Mouse (Mus musculus) liver, embryonic 11.5 days (tissue): ENCODE results near the gene Rad18. TPM values are rescaled to one million over a fixed set of nuclear protein-coding genes. Genes with fewer than 3 reads are reported as not detected.

Source experiments
- ATAC-seq: fragments of 200-750 bp; cut with Nextera tagmentation; replicated peaks from 2 replicates; pipeline ENCODE4 v1.8.0; 2017; ENCODE audit warnings: moderate number of reproducible peaks, mild to moderate bottlenecking, moderate TSS enrichment, moderate library complexity; ENCODE audit not compliant: low FRiP score
- DNase-seq: peaks from one replicate; pipeline ENCODE4 v3.0.0-alpha.2; 2017; ENCODE audit warnings: low spot score
- H3K27ac ChIP-seq: fragments of 300-500 bp; sonication (generic); 2 replicates; pipeline ENCODE4 v1.5.1; 2014; ENCODE audit warnings: mild to moderate bottlenecking, low read depth, low read length, control low read depth
- H3K27me3 ChIP-seq: fragments of 300-500 bp; sonication (generic); replicated peaks from 2 replicates; pipeline ENCODE4 v1.6.1; 2014; ENCODE audit warnings: low read length, mixed read lengths; ENCODE audit not compliant: control insufficient read depth, insufficient read depth
- H3K36me3 ChIP-seq: fragments of 300-500 bp; sonication (generic); 2 replicates; pipeline ENCODE4 v1.6.1; 2014; ENCODE audit warnings: mild to moderate bottlenecking, low read length, moderate library complexity, mixed read lengths; ENCODE audit not compliant: control insufficient read depth, insufficient read depth
- H3K4me1 ChIP-seq: fragments of 300-500 bp; sonication (generic); replicated peaks from 2 replicates; pipeline ENCODE4 v1.6.1; 2014; ENCODE audit warnings: low read length, mixed read lengths; ENCODE audit not compliant: control insufficient read depth, insufficient read depth
- H3K4me2 ChIP-seq: fragments of 300-500 bp; sonication (generic); 2 replicates; pipeline ENCODE4 v1.6.1; 2014; ENCODE audit warnings: mild to moderate bottlenecking, control low read depth, moderate library complexity
- H3K4me3 ChIP-seq: fragments of 300-500 bp; sonication (generic); 2 replicates; pipeline ENCODE4 v1.5.1; 2014; ENCODE audit warnings: low read depth, low read length, control low read depth
- H3K9ac ChIP-seq: fragments of 300-500 bp; sonication (generic); 2 replicates; pipeline ENCODE4 v1.6.1; 2014; ENCODE audit warnings: low read depth, low read length, control low read depth
- H3K9me3 ChIP-seq: fragments of 300-500 bp; sonication (generic); 2 replicates; pipeline ENCODE4 v1.6.1; 2016; ENCODE audit warnings: low read length, inconsistent platforms, mixed read lengths; ENCODE audit not compliant: control insufficient read depth
- WGBS: fragments of 180-500 bp; shearing (Covaris S2); extraction: QIAGEN DNeasy Blood & Tissue Kit; methylation state at CpG from one replicate; pipeline ENCODE4 v1.1.7; 2014; 5-methylcytosine and 5-hydroxymethylcytosine counted together
- polyA plus RNA-seq: library from polyadenylated mRNA; unstranded; fragments of >200 nt; fragmentation: Nextera tagmentation; extraction: Ambion mirVana; gene quantifications from 2 replicates; pipeline ENCODE4 v1.2.1, GENCODE M21; 2014

Gene Rad18
- 47.6 and 48.9 TPM in 2 replicates for polyA plus RNA-seq

DNA sequence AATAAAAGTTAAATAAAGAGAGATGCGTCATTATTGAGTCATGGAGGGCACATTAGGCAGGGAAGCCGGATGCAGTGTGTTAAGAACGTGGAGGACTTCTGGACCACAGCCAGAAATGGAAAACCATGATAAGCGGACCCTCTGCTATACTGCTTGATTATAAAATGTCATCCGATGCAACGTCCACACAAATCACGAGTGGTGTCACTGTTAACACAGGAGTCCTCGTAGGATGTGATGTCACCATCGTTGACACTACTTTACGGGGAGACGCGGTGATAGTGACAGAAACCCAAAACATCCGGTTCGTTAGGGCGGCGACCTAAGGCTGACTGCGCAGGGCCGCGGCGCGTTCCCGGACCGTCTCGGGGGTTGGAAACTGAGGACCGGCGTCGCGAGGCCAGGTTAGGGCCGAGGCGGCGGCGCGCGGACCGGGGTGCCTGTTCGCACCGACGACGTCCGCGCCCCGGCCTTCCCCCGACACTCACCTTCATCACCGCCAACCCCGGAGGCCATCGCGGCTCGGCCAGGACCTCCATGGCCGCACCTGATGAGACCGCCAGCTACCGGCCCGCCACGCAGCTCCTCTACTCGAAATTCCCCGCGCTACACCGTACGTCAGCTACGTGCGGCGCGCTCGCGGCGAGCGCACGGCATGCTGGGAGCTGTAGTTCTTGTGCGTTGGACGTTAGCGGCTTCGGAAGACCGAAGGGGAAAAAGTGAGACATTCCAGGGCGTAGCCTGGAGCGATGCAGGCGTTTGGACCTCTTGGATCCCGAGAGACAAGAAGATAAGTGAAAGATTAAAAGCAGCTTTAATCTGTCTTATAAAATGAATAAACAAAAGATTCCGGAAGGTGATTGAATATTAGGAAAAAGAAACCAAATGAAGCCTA, at the start of gene Rad18:
Rad18 (minus strand) TSS at position 631 of the 895 bp plus-strand sequence.
- no peaks in the 10 kb centered on the region for H3K36me3 ChIP-seq

GRCm38 (mm10) chr6:112742297-112742696, 45.8 kb upstream of the Rad18 start:
- Histone ChIP-seq H3K4me2 (no peak overlapping the region), H3K9ac (no peak overlapping the region), H3K27me3 (no peaks in the 10 kb centered on the region), H3K4me3 (no peak overlapping the region), H3K36me3 (no peaks in the 10 kb centered on the region), H3K9me3 (no peaks in the 10 kb centered on the region), H3K4me1 (no peaks in the 10 kb centered on the region), H3K27ac (no peak overlapping the region)
- ATAC-seq (no peak), DNase-seq (no peak)
- WGBS = 77% methylated on average over 2 of the region's 2 CpGs

More for the DNA sequence above, at the start of gene Rad18:
- H3K4me3 ChIP-seq = peak within 1 kb of the TSS; percentile 79
- no peaks in the 10 kb centered on the region for H3K9me3 ChIP-seq
- WGBS = under 1% methylated on average over 75 of the region's 77 CpGs
- peak; percentile 83 for DNase-seq
- H3K4me2 ChIP-seq = peak within 1 kb of the TSS; percentile 78
- H3K27me3 ChIP-seq = no peaks in the 10 kb centered on the region
- peaks cover 8% of the 10 kb centered on the region for H3K4me1 ChIP-seq
- H3K27ac ChIP-seq = peak within 1 kb of the TSS; percentile 74
- peak within 1 kb of the TSS; percentile 90 for H3K9ac ChIP-seq
- ATAC-seq = peak; percentile 95

DNA sequence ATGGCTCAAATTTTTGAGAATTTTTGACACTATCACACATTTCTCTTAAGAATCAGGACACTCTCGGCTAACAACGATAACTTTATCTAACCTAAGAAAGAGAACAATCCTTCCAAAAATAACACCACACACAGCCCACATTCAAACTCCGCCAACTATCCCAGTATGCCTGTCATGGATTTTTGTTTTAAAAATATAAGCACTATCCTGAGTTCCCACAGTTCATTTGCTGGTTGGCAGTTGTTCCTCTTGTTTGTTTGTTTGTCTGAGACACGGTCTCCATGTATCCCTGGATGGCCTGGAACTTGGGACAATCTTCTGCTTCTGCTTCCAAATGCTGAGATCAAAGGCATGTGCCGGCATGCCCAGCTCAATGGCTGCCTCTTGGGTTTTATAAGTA, 45.3 kb upstream of the Rad18 start:
- Histone ChIP-seq H3K27ac (no peak overlapping the region), H3K27me3 (no peaks in the 10 kb centered on the region), H3K4me2 (no peak overlapping the region), H3K4me3 (no peak overlapping the region), H3K36me3 (no peaks in the 10 kb centered on the region), H3K9me3 (no peaks in the 10 kb centered on the region), H3K9ac (no peak overlapping the region), H3K4me1 (no peaks in the 10 kb centered on the region)
- DNase-seq (no peak), ATAC-seq (no peak)
- 81% methylated on average over 5 of the region's 5 CpGs for WGBS

- no peaks in the 10 kb centered on the region for H3K9me3 ChIP-seq
- WGBS = 92% methylated on average over 3 of the region's 3 CpGs
- H3K36me3 ChIP-seq = no peaks in the 10 kb centered on the region
- no peaks in the 10 kb centered on the region for H3K27me3 ChIP-seq
- no peaks in the 10 kb centered on the region for H3K4me1 ChIP-seq
- H3K4me3 ChIP-seq = no peak overlapping the region
- H3K9ac ChIP-seq = no peak overlapping the region
- H3K27ac ChIP-seq = no peak overlapping the region
- DNase-seq (no peak), ATAC-seq (no peak)
- no peak overlapping the region for H3K4me2 ChIP-seq
These were observed 43.1 kb upstream of the Rad18 start for GRCm38 (mm10) chr6:112739635-112740034.

- Histone ChIP-seq H3K4me1 (no peaks in the 10 kb centered on the region), H3K36me3 (no peaks in the 10 kb centered on the region), H3K4me2 (no peak overlapping the region), H3K4me3 (no peak overlapping the region), H3K9me3 (no peaks in the 10 kb centered on the region), H3K27me3 (no peaks in the 10 kb centered on the region), H3K9ac (no peak overlapping the region), H3K27ac (no peak overlapping the region)
- 69% methylated on average over 6 of the region's 6 CpGs for WGBS
- DNase-seq = no peak
- ATAC-seq = no peak
These were observed 42.4 kb upstream of the Rad18 start for GRCm38 (mm10) chr6:112738924-112739323.

DNA sequence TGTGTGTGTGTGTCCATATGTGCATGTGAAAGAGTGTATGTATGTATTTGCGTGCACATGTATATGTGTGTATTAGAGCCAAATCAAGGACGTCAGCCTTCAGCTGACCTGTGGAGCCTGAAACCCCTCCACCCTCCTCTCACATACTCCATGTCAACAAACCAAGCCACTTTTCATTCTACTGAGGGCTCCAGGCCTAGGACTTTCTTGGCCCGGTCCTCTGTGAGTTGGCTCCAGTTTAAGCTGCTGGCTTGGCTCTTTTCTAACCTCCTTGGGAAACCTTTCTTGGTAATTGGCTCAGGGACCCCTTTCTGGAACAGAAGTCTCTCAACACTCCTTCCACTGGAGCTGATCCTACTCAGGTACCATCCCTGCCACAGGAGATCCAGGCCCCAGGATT, 40.0 kb upstream of the Rad18 start:
- Histone ChIP-seq H3K4me3 (no peak overlapping the region), H3K4me1 (no peaks in the 10 kb centered on the region), H3K27me3 (no peaks in the 10 kb centered on the region), H3K9me3 (no peaks in the 10 kb centered on the region), H3K9ac (no peak overlapping the region), H3K27ac (no peak overlapping the region), H3K4me2 (no peak overlapping the region), H3K36me3 (no peaks in the 10 kb centered on the region)
- ATAC-seq (no peak), DNase-seq (no peak)
- WGBS = 90% methylated on average over 3 of the region's 3 CpGs

GRCm38 (mm10) chr6:112735054-112735453, 38.6 kb upstream of the Rad18 start:
- 68% methylated on average over 2 of the region's 2 CpGs for WGBS

DNA sequence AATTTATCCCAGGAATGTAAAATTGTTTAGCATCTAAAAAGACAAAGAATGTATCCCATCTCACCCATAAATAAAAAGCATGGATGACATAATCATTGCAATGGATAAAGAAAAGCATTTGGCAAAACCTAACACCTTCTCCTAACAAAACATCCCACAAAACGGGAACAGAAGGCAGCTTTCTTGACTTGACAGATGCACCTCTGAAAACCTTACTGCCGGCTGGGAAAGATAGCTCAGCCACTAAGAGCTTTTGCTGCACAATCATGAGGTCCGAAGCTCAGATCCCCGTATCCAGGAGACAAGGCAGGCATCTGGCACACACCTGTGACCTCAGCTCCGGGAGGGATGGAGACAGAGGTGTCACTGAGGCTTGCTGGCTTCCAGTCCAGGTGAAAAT, 37.5 kb upstream of the Rad18 start:
- ATAC-seq (no peak), DNase-seq (no peak)
- Histone ChIP-seq H3K4me1 (no peaks in the 10 kb centered on the region), H3K36me3 (no peaks in the 10 kb centered on the region), H3K4me3 (no peak overlapping the region), H3K9me3 (no peaks in the 10 kb centered on the region), H3K27ac (no peak overlapping the region), H3K9ac (no peak overlapping the region), H3K27me3 (no peaks in the 10 kb centered on the region), H3K4me2 (no peak overlapping the region)
- 71% methylated on average over 5 of the region's 5 CpGs for WGBS

More at GRCm38 (mm10) chr6:112735054-112735453, 38.6 kb upstream of the Rad18 start:
- ATAC-seq (no peak), DNase-seq (no peak)
- Histone ChIP-seq H3K4me3 (no peak overlapping the region), H3K27ac (no peak overlapping the region), H3K27me3 (no peaks in the 10 kb centered on the region), H3K9ac (no peak overlapping the region), H3K4me1 (no peaks in the 10 kb centered on the region), H3K4me2 (no peak overlapping the region), H3K9me3 (no peaks in the 10 kb centered on the region), H3K36me3 (no peaks in the 10 kb centered on the region)

DNA sequence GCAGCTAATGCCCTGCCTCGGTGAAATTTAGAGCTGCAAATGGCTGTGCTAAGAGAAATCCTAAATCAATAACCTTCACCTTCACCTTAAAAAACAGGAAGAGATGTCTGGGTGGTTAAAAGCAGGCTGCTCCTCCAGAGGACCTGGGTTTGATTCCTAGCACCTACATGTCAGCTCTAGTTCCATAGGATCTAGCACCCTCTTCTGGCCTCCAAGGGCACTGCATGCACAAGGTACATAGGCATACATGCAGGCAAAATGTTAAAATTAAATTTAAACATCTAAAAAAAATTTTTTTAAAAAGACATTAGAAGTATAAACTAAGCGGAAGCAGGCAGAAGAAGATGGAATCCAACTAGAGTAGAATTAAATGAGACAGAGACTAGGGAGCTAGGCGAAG, 35.9 kb upstream of the Rad18 start:
- Histone ChIP-seq H3K4me3 (no peak overlapping the region), H3K4me2 (no peak overlapping the region), H3K4me1 (no peaks in the 10 kb centered on the region; the same call in 1 of the 2 replicates), H3K9ac (no peak overlapping the region), H3K27ac (no peak overlapping the region), H3K27me3 (no peaks in the 10 kb centered on the region), H3K36me3 (no peaks in the 10 kb centered on the region), H3K9me3 (no peaks in the 10 kb centered on the region)
- ATAC-seq = no peak
- DNase-seq = no peak
- WGBS = 90% methylated on average over 3 of the region's 3 CpGs
